Mouse (Mus musculus): ENCODE measurements around the gene Wdr53.
"Not testable (repeated sequence)": the region's sequence is repeated elsewhere in the genome, so short reads cannot be mapped to it uniquely, and the experiment has no call there.

The Wdr53 gene

DNA sequence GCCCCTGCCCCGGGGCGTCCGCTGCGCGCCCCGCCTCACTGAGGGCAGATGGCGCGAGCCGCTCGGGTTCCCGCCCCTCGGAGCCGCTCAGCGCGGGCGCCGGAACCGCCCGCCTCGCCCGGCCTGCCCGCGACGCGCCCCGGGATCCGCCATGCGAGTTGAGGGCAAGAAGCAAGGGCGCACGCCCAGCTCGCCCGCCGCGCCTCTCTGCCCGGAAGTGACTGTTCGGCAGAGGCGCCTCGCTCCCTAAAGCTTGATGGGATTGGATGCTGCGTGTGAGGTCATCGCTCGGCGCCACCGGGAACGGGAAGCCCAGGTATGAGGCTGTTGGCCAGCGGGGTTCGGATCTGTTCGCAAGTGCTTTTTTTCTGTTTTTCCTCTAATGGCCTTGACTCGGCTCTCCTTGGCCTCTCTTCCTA is at the start of gene Wdr53, which contains the start of gene Fbxo45:
TSS of gene Wdr53 (plus strand) at position 276 of the 419 bp plus-strand sequence.
TSS of gene Fbxo45 (minus strand) at position 207 of the 419 bp plus-strand sequence.
- DNase-seq (ENCODE audit: low spot score): peak; percentile 97

DNA sequence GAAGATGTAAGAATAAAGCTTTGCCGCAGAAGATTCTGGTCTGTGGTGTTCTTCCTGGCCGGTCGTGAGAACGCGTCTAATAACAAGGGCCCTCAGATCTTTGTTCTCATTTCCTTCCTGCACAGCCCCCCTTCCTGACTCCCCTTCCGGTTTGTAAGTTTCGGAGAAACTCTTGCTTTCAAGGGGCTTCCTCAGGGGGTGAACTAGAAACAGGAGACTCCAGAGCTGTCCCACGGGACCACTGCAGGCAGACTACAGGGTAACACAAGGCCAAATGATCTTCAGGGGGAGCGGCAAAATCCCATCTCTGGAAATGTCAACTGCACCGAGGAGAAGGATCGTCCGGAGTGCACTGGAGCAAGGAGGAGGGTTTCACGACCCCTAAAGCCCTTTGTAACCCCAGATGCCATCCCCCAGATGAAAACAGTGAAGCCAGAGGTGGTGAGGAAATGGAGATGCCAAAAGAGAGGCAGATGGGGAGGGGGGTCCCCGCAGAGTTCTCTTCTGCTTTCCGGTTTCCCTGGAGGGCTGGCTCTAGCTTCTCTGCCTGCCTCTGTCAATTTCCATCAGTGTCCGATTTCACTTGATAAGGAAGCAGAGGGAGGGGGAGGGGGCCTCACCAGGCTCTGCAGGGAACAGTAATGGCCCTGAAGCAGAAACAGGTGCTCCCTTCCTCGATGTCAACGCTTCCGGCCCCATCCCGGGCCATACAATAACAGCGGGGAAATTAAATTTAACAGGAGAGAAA is 46.6 kb upstream of the Wdr53 start:
- no peak for DNase-seq (ENCODE audit: low spot score)

DNA sequence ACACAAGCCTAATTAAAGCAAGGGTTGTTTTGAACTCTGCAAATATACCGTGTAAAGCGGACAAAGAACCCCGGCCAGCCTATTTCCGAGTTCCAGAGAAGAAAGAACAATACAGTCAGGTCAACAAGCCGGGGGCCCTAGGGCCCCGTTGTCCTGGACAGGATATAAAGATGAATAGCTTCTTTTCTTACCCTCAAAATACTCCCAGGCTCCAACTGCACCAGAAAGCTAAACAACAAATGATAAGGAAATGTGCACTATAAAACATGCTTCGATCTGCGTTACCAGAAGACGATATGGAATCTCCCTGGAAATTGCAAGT is 46.1 kb upstream of the Wdr53 start:
- DNase-seq (ENCODE audit: low spot score): no peak

DNA sequence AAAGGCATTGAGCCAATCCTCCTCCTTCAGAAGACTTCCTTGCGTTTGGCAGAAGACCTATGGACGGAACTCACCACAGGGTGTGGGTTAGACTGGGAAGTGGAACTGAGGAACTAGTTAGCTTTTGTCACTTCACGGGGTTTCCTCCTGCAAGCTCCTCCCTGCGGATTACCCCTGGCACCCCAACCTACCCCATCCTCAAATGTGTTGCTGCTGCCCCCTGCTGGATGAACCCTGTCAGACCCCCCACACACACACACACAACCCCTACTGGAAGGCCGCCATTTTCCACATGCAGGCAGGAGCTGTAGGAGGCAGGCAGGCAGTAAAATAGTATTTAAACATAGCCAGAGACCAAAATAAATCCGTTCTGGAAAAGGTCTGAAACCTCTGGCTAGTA is 44.3 kb upstream of the Wdr53 start:
- DNase-seq (ENCODE audit: low spot score): peak; percentile 15

DNA sequence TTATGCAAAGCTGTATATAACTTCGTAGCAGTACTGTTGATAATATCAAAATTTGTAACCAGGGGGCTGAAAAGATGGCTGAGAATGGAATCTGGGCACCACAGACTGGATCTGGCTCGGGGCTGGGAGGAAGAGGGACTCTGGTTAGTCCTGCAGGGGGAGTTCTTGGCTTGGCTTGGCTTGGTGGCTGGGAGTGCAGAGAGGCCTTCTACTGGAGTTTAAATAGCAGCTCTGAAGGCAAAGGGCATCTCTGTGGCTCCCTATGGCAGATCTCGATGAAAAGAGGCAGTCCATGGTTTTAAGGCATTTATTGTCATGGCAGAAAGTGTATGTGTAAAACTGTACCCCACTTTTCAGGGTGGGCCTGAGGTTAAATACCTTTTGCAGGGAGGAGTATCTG is 42.1 kb upstream of the Wdr53 start:
- DNase-seq (ENCODE audit: low spot score): no peak

DNA sequence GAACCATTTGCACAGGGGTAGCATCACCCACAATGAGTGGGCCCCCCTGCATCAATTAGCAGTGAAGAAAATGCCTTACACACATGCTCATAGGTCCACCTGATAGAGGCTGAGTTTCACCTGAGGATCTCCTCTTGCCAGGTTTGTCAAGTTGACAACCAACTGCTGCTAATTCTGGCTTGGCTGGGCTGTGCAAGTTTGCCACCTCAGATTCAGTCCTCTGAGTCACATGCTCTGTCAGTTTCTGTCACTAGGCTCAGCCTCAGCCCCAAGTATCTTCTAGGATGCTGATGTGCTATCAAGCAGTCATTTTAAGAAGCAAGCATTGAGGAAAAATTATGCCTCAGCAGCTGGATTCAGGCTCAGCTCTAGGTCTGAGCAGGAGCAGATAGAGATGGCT is 32.9 kb upstream of the Wdr53 start:
- DNase-seq (ENCODE audit: low spot score): no peak

DNA sequence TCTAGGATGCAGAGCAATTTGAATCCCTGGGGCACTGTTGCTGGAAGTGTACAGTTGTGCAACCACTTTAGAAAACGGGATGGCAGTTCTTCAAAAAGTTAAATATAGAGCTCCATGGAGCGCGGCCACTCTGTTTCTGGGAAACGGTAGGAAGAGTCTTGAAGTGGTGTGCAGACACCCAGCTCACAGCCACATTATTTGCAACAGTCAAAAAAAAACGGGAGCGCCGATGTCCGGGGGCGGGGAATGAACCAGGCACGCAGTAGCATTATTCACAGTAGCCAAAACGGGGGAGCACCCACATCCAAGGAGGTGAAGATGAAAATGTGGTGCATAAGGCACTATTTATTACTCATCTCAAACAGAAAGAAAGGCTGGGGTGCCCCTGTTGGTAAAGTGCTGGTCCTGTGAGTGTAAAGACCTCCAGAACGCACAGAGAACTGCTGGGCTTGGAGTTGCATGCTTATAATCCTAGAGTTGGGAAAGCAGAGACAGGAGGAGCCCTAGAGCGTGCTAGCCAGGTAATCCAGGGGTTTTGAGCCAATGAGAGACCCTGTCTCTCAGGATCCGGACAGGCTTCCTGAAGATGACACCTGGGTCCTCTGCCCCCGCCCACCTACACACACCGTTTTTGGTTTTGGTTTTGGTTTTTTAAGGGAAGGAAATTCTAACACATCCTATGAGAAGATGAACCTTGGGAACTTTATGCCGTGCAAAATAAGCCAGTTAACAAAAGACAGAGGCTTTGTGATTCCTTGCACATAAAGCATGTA is 32.0 kb upstream of the Wdr53 start:
- DNase-seq (ENCODE audit: low spot score): peak; percentile 28

DNA sequence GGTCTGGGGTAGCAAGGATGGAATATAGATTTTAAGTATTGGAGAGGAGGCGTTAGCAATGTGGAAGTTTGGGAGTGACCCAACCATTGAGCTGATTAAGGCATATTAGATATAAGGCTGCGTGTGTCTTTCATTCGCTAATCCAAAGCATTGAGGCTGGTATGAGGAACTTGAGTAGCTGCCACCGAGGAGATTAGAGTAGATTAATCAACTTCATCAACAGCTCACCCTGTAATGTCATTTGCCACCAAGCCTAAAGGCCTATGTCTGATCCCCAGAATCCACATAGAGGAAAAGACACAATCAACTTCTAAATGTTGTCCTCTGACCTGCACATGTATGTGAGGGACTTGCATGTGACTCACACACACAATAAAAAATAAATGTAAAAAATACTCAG is 25.2 kb upstream of the Wdr53 start:
- DNase-seq (ENCODE audit: low spot score): no peak

DNA sequence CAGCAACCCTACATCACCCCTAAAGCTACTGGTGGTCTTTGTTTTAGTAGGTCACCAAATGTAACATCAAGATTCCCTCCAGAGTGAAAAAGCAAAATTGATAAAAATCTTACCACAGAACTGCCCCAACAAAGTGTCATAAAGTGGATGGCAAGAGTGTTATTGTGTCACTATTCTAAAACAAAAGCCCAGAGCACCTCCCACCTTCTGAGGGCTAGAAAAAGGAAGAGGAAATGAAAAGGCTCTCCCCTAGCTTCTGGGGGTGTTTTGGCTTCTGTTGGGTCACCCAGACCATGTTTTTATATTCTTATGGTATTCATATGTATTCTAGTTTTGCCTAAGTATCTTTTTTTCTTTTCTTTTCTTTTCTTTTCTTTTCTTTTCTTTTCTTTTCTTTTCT is 24.6 kb upstream of the Wdr53 start:
- no peak for DNase-seq (ENCODE audit: low spot score)

GRCm38 (mm10) chr16:32232050-32232449 is 15.0 kb upstream of the Wdr53 start:
- not testable (repeated sequence) for DNase-seq (ENCODE audit: low spot score)

DNA sequence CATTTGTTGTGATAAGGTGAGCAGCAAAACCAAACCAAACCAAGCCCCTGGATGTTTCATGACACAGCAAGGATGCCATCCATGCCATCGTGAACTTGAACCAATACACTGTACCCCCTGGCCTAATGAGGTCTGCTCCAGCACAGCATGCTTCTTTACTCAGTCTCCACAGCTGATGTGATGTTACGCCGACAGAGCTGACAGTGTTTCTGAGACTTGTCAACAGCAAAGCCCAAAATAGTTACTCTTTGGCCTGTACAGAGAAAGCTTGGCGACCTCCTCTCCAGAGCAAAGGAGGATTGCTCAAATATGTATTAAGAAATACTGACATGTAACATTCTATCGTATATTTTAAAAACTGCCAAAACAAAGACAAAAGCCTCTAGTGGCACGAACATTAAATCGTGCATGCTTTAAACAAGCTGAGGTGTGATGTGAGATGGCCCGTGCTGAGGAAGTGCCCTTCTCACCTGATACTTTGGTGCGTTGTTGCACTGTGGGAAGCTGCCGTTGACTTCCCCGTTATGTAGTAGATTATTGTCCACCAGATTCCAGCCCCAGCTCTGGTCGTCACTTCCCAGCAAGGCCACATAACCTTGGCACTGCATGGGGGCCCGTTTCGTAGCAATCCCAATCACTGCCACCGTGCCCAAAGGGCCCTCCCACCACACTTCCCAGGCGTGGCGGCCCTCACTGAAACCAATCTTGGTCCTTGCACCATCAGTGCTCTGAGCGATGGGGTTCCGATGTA is 8.9 kb upstream of the Wdr53 start:
- DNase-seq (ENCODE audit: low spot score): no peak

- no peak for DNase-seq (ENCODE audit: low spot score)
Measured at GRCm38 (mm10) chr16:32239428-32240312, 7.4 kb upstream of the Wdr53 start.

GRCm38 (mm10) chr16:32243901-32244300 is 3.1 kb upstream of the Wdr53 start:
- no peak for DNase-seq (ENCODE audit: low spot score)

- DNase-seq (ENCODE audit: low spot score): peak; percentile 24
Measured at GRCm38 (mm10) chr16:32246351-32246791, 656 bp upstream of the Wdr53 start.

GRCm38 (mm10) chr16:32264225-32264624 is 17.2 kb downstream of the Wdr53 start:
- DNase-seq (ENCODE audit: low spot score): not testable (repeated sequence)

- no peak for DNase-seq (ENCODE audit: low spot score)
Measured at GRCm38 (mm10) chr16:32271291-32271690, 24.3 kb downstream of the Wdr53 start, which contains the start of gene Smco1. Smco1 (plus strand) TSS chr16:32271468.

DNA sequence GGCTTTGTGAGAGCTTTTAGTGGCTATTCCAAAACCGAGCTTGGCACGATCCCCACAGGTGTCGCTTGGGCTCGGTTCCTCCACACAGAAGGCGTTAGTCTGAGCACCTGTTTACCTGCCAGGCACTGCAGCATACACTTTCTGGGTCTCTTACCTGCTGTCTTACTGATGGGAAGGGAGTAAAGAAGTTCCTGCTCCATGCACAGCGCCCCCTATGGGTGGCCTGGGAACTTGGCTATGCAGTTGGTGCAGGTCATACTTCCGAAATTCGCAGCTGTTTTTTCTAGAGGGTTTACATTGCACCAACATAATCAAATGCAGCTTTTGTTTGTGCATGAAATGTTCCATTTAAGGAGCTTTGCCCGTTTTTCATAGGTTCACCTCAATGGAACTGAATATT is 26.3 kb downstream of the Wdr53 start:
- no peak for DNase-seq (ENCODE audit: low spot score)

- no peak for DNase-seq (ENCODE audit: low spot score)
Measured at GRCm38 (mm10) chr16:32275041-32275440, 28.0 kb downstream of the Wdr53 start.

DNA sequence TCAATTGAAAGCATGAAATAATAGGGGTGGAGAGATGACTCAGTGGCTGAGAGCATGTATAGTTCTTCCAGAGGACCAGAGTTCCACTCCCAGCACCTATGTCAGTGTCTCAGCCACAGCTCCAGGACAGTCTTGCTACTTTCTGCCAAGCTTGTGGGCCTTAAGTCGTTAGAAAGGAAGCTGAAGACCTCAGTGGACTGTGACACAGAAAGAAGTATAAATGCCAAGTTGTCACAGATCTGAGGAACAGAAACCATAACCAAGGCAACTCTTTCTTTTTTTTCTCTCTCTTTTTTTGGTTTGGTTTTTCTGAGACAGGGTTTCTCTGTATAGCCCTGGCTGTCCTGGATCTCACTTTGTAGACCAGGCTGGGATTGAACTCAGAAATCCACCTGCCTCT is 28.8 kb downstream of the Wdr53 start:
- no peak for DNase-seq (ENCODE audit: low spot score)

DNA sequence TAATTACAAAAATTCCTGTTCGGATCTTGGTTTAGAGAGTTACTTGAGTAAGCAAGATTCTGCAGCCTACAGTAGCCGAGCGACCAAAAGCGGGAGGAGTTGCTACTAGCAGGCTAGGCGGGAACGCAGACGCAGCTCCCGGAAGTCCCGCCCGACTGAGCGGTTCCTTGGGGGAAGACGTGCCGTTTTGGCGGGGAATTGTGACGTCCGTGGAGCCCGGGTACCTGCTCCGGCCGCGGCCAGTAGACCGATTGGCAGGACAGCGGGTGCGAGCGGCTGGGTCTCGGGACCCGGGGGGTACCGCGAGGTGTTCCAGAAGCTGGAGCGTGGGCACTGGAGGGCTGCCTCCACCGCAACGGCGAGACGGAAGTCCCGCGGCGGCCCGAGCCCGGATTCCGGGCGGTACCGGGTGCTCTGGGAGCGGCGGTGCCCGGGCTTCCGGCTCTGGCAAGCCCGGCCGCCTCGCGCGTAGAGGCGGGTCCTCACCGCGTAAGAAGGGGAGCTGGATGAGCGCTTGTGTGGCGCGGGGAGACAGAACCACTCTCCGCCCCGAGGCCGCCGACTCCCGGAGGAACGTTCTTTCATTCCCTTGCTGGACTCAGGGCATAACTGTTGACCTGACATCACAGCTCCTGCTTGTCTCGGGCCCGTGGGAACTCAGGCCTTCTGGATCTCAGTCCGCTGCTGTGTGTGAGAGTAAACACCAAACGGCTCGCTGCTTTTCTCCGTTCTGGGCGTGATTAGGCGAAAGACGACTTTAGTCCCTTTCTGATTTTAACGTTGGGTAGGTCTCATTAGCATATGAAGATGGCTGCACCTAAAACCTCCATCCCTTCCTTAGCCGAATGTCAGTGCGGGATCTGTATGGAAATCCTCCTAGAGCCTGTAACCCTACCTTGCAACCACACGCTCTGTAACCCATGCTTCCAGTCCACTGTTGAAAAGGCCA is 30.6 kb downstream of the Wdr53 start, which contains the start of gene Rnf168:
TSS of gene Rnf168 (plus strand) at position 152 of the 949 bp plus-strand sequence.
- DNase-seq (ENCODE audit: low spot score): peak; percentile 77

Measured in left cerebral cortex, adult 11 months (tissue).